Mouse (Mus musculus) MEL (cell line): ENCODE measurements around the gene Lpar5. TPM values are rescaled to one million over a fixed set of nuclear protein-coding genes. Genes with fewer than 3 reads are reported as not detected.

Experiments used
- DNase-seq: peaks from one replicate; pipeline ENCODE4 v3.0.0; 2011; ENCODE audit warnings: low read depth, low spot score
- H3K27ac ChIP-seq: 2 replicates; pipeline ENCODE4 v1.5.1; 2012; ENCODE audit warnings: low read depth, mild to moderate bottlenecking, control low read depth, low read length, moderate library complexity; ENCODE audit not compliant: control insufficient read depth
- H3K27me3 ChIP-seq, 2 experiments: fragments of 150-350 bp in 1 of 2; sonication (generic) in 1 of 2; 2 replicates each; pipeline ENCODE4 v1.6.1; 2012; ENCODE audit warnings: low read length in 2 of 2, mild to moderate bottlenecking in 2 of 2, improper control_type of control experiment in 1 of 2, moderate library complexity in 1 of 2; ENCODE audit not compliant: insufficient read depth in 2 of 2, control insufficient read depth in 1 of 2
- H3K36me3 ChIP-seq, 2 experiments: 2 replicates each; pipeline ENCODE4 v1.6.1; 2012 to 2014; ENCODE audit warnings: low read length in 2 of 2, improper control_type of control experiment in 1 of 2, inconsistent platforms in 1 of 2, mild to moderate bottlenecking in 1 of 2; ENCODE audit not compliant: insufficient read depth in 2 of 2, control insufficient read depth in 1 of 2
- H3K4me1 ChIP-seq, 2 experiments: fragments of 150-350 bp in 1 of 2; sonication (generic) in 1 of 2; 2 replicates each; pipeline ENCODE4 v1.6.1; 2012; ENCODE audit warnings: low read length in 2 of 2, improper control_type of control experiment in 1 of 2, mild to moderate bottlenecking in 1 of 2; ENCODE audit not compliant: insufficient read depth in 2 of 2, control insufficient read depth in 1 of 2
- H3K4me3 ChIP-seq, 2 experiments: fragments of 150-350 bp in 1 of 2; sonication (generic) in 1 of 2; 2 replicates each; pipeline ENCODE4 v1.5.1; 2012; ENCODE audit warnings: low read depth in 2 of 2, low read length in 2 of 2, mild to moderate bottlenecking in 2 of 2, moderate library complexity in 2 of 2, control low read depth in 1 of 2, improper control_type of control experiment in 1 of 2; ENCODE audit not compliant: control insufficient read depth in 1 of 2, insufficient read depth in 1 of 2
- H3K79me2 ChIP-seq: 2 replicates; pipeline ENCODE4 v1.6.1; 2012; ENCODE audit warnings: mild to moderate bottlenecking, low read length, moderate library complexity; ENCODE audit not compliant: control insufficient read depth, poor library complexity, insufficient read depth
- H3K9ac ChIP-seq: 2 replicates; pipeline ENCODE4 v1.6.1; 2012; ENCODE audit warnings: low read depth, mild to moderate bottlenecking, control low read depth, low read length, moderate library complexity; ENCODE audit not compliant: control insufficient read depth, poor library complexity, severe bottlenecking
- H3K9me3 ChIP-seq: fragments of 150-350 bp; sonication (generic); replicated peaks from 2 replicates; pipeline ENCODE4 v1.6.1; 2012; ENCODE audit warnings: mild to moderate bottlenecking, low read length, improper control_type of control experiment, moderate library complexity; ENCODE audit not compliant: insufficient read depth
- ETS1 ChIP-seq: IDR thresholded peaks from 2 replicates; pipeline ENCODE4 v1.6.1; 2012; ENCODE audit warnings: low read depth, mild to moderate bottlenecking, inconsistent platforms, low read length, improper control_type of control experiment, moderate library complexity
- JUND ChIP-seq: IDR thresholded peaks from 2 replicates; pipeline ENCODE4 v1.6.1; 2011; ENCODE audit warnings: low read depth, mild to moderate bottlenecking, improper control_type of control experiment, low read length
- MAX ChIP-seq: IDR thresholded peaks from 2 replicates; pipeline ENCODE4 v1.6.1; 2011; ENCODE audit warnings: low read length, improper control_type of control experiment
- MAZ ChIP-seq: IDR thresholded peaks from 2 replicates; pipeline ENCODE4 v1.6.1; 2012; ENCODE audit warnings: low read depth, mild to moderate bottlenecking, inconsistent platforms, low read length, improper control_type of control experiment
- MXI1 ChIP-seq: IDR thresholded peaks from 2 replicates; pipeline ENCODE4 v1.6.1; 2011; ENCODE audit warnings: mild to moderate bottlenecking, low read depth, low read length, improper control_type of control experiment
- MYB ChIP-seq: IDR thresholded peaks from 2 replicates; pipeline ENCODE4 v1.6.1; 2011; ENCODE audit warnings: mild to moderate bottlenecking, low read depth, low read length, improper control_type of control experiment
- NRF1 ChIP-seq: IDR thresholded peaks from 2 replicates; pipeline ENCODE4 v1.6.1; 2014; ENCODE audit warnings: low read depth, mild to moderate bottlenecking, inconsistent platforms, low read length, improper control_type of control experiment, moderate library complexity; ENCODE audit not compliant: poor library complexity, insufficient read depth, severe bottlenecking
- POLR2A ChIP-seq, 2 experiments: IDR thresholded peaks; 2 replicates each; pipeline ENCODE4 v1.6.1; 2011 to 2012; ENCODE audit warnings: low read length in 2 of 2, mild to moderate bottlenecking in 2 of 2, control low read depth in 1 of 2, improper control_type of control experiment in 1 of 2, low read depth in 1 of 2, moderate library complexity in 1 of 2; ENCODE audit not compliant: control insufficient read depth in 1 of 2, insufficient read depth in 1 of 2, poor library complexity in 1 of 2
- POLR2AphosphoS5 ChIP-seq: IDR thresholded peaks from 2 replicates; pipeline ENCODE4 v1.6.1; 2012; ENCODE audit warnings: low read depth, borderline replicate concordance, mild to moderate bottlenecking, inconsistent platforms, low read length, moderate library complexity, mixed read lengths
- SMC3 ChIP-seq: IDR thresholded peaks from 2 replicates; pipeline ENCODE4 v1.6.1; 2011; ENCODE audit warnings: low read depth, low read length, improper control_type of control experiment
- TBP ChIP-seq: IDR thresholded peaks from 2 replicates; pipeline ENCODE4 v1.8.0; 2011; ENCODE audit warnings: low read depth, low read length, improper control_type of control experiment
- TCF12 ChIP-seq: IDR thresholded peaks from 2 replicates; pipeline ENCODE4 v1.6.1; 2014; ENCODE audit warnings: low read depth, mild to moderate bottlenecking, inconsistent platforms, low read length, improper control_type of control experiment, moderate library complexity
- USF1 ChIP-seq: IDR thresholded peaks from 2 replicates; pipeline ENCODE4 v1.6.1; 2014; ENCODE audit warnings: low read depth, mild to moderate bottlenecking, inconsistent platforms, low read length, improper control_type of control experiment, moderate library complexity
- ZC3H11A ChIP-seq: IDR thresholded peaks from 2 replicates; pipeline ENCODE4 v1.6.1; 2012; ENCODE audit warnings: low read depth, mild to moderate bottlenecking, inconsistent platforms, low read length, improper control_type of control experiment
- ZMIZ1 ChIP-seq: IDR thresholded peaks from 2 replicates; pipeline ENCODE4 v1.6.1; 2012; ENCODE audit warnings: low read depth, mild to moderate bottlenecking, inconsistent platforms, low read length, improper control_type of control experiment, moderate library complexity
- polyA plus RNA-seq, 2 experiments: library from polyadenylated mRNA; stranded (reverse) in 1 of 2; unstranded in 1 of 2; fragments of >175 nt in 1 of 2; fragments of >200 nt in 1 of 2; gene quantifications; 2 replicates each; pipeline versions ENCODE4 v1.2.1 to v1.2.4; 2012; ENCODE audit warnings: low replicate concordance in 2 of 2, low read depth in 1 of 2; ENCODE audit not compliant: insufficient read length in 2 of 2, insufficient read depth in 1 of 2, missing spikeins in 1 of 2
- total RNA-seq: library from RNA; depleted of rRNA; stranded (reverse); fragments of 300-350 nt; gene quantifications from 2 replicates; pipeline ENCODE4 v1.2.3, GENCODE M21; 2012

The Lpar5 gene
- total and polyA plus RNA-seq, 3 experiments, result 2.8 to 16.2 TPM; not detected in 1

DNA sequence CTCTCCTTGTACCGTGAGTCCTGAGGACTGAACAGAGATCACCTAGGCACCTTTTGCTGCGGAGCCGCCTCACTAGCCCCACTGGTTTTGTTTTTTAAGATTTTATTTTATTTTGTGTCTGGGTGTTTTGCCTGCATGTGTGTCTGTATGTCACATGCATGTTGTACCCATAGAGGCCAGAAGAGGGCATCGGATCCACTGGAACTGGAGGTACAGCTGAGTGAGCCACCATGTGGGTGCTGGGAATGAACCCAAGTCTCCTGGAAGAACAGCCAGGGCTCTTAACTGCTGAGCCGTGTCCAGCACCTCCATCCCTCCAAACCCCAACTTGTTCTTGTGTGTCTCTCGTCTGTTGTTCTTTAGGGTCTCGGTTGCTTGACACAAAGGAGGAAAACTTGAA, 43.2 kb downstream of the Lpar5 start (continued):
- TF ChIP-seq MXI1, result no peak

DNA sequence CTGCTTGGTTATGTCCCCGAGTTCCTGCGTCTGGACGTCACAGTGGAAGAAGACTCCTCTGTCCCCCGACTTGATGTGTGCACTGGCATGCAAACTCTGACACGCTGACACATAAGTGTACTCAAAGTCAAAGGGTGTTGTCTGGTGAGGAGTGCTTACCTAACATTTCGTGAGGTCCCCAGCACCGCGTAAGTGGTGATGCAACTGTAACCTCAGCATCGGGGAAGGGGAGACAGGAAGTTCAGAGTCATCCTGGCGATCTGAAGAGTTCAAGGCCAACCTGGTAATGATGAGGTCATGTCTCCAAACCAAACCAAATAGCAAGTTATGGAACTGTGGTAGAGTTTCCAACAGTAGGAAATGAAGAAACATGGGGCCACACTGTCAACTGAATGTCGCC, 44.8 kb downstream of the Lpar5 start:
- DNase-seq, result no peak
- Histone ChIP-seq H3K4me3 (no peak overlapping the region), H3K9ac (no peak overlapping the region), H3K27ac (no peak overlapping the region), H3K36me3 (peaks cover 0 to 48% of the 10 kb centered on the region in 2 experiments; a peak in 2 of 4 replicates), H3K27me3 (no peaks in the 10 kb centered on the region), H3K9me3 (no peaks in the 10 kb centered on the region), H3K79me2 (0 out of 2 replicates have a peak, but pooled peaks cover 1% of the 10 kb centered on the region), H3K4me1 (no peaks in the 10 kb centered on the region)
- TF ChIP-seq ZC3H11A (no peak), SMC3 (no peak), POLR2AphosphoS5 (no peak), TCF12 (no peak), NRF1 (no peak)

DNA sequence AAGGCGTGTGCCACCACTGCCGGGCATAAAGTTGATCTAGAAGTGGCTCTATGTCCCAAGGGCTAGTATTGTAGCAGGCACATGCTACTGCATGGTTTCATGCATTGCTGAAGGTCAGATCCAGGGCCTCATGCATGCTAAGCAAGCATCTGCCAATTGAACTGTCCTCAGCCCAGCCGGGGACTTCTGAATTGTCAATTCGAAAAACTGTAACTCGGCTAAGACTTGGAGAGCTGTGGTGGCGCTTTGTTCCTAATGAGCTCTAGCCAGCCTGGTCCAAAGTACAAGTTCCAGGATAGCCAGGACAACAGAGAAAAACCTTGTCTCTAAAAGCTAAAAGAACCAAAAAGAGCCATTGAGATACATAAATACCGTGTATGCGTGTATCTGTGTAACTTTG, 51.7 kb downstream of the Lpar5 start:
- Histone ChIP-seq H3K9me3 (no peaks in the 10 kb centered on the region), H3K9ac (no peak overlapping the region), H3K4me3 (no peak overlapping the region), H3K79me2 (0 out of 2 replicates have a peak, but pooled peaks cover 1% of the 10 kb centered on the region), H3K36me3 (peaks cover 0 to 59% of the 10 kb centered on the region in 2 experiments; a peak in 2 of 4 replicates), H3K27ac (no peak overlapping the region), H3K4me1 (no peaks in the 10 kb centered on the region), H3K27me3 (no peaks in the 10 kb centered on the region)
- TF ChIP-seq MYB (no peak), ETS1 (no peak), MAZ (no peak), TBP (no peak), SMC3 (no peak), MAX (no peak), JUND (no peak), POLR2A (IDR thresholded peaks at IDR 0.05; ENCODE audit: control insufficient read depth in 1 of 2, insufficient read depth in 1 of 2, low read depth in 1 of 2, low read length in 2 of 2, poor library complexity in 1 of 2) (no peak), ZMIZ1 (no peak), MXI1 (no peak), NRF1 (no peak), USF1 (no peak)
- no peak for DNase-seq
